Mouse (Mus musculus) thymus, postnatal 4 days (tissue): Measurements from ENCODE around the gene Tada2b.

Experiments
- DNase-seq: peaks from one replicate; pipeline ENCODE4 v3.0.0; 2021

Gene Tada2b

DNA sequence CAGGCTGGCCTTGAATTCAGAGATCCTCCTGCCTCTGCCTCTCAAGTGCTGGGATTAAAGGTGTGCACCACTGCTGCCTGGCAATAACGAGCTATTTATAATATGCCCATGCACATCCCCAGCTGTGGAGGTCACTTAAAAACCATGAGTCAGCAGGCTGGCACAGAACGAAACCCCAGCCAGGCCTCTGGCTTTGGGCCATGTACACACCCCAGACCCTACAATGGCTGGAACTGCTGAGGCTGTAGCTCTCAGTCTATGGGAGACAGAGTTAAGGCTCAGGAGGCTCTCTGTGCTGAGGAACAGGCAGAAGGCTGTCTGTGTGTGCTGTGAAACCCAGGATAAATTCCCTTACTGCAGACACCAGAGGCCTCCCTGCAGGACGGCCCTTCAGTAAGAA is 43.3 kb downstream of the Tada2b start:
- DNase-seq: no peak

DNA sequence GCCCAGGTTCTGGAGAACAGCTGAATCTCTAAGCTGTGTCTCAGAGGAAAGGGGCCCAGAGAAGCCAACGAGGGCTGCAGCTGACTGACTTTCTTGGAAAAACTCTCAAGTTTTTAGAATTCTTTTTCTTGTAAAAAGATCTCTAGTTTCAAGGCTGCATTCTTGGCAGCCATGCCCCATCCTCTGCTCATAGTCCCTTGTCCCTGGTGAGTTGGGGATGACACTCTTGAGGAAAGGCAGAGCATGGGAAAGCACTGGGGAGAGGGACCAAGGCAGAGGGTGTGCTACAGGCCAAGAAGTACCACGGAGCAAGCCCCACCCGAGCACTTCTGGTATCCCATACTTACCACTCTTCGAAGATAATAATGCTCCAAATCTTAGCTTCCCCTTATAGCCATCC is 47.2 kb downstream of the Tada2b start:
- DNase-seq: no peak

DNA sequence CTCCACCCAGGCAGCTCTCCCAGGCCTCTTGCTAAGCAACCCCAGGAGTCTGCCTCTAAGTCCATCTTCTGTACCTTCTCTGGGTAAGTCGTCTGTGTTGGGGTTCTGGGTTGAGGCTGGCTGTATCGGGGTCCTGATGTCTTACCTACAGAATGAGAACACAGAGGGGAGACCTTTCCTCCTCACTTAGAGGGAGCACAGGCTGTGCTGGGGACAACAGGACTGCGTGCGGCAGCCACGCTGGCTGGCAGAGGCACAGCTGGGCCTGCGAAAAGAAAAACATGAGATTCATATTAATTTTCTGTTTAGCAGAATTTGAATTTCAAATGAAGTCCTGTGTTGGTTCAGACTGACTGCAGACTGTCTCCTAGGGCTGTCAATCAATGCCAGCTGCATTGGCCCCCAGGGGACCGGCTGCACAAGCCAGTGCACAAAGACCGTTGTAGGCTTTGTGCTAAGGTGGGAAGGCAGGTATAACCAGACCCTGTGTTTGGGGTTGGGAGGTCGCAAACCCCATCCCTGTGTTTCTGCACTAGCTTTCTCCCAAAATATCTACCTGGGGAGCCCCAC is 49.6 kb downstream of the Tada2b start:
- DNase-seq: no peak

DNA sequence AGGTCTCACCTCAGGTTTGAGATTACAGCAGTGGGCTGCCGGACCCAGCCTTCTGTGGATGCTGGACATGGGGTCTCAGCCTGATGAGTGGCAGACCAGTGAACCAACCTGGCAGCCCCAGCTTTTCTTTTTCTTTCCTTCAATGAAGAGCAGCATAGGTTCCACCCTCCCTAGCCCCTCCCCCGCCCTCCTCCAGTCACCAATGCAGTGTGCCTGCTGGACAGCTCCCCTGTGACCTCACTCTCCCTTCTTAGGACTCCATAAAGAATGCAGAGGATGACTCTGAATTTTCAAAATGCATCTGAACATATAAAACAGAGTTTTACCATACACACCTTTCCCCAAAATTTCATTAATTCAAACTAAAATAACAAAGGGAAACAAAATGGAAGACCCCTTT is 52.4 kb downstream of the Tada2b start:
- no peak for DNase-seq

DNA sequence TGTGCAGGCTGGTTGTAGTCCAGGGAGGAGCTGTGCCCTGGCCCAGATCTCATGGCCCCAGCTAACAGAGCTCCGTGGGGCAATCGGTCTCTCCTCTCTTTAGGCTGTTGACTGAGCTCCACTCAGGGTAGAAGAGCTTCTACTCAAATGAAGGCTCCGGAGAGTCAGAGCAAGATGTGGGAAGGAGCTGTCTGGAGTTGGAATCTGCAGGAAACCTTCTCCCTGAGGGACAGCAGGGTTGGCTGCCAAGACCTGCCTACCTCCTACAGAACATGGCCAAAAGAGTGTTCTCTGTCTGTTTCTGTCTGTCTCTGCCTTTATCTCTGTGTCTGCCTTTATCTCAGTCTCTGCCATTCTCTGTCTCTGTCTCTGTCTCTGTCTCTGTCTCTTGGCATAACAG is 54.5 kb downstream of the Tada2b start:
- DNase-seq: no peak

DNA sequence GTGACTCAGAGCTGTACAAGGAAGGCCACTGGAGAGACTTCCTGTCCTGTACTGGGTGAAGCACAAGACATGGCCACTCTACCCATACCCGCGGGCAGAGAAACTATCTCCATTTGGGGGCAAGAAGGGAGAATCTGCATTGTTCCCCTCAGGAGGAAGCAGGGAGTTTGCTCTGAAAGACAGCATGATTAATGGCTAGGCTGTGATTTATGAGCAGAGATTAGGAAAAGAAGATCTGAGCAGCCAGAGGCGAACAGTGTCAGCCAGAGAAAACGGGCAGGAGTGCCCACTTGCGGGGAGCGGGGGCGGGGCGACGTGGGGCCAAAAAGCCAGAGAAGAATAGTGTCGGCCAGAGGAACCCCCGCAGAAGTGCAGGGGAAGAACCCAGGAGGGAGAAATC is 56.3 kb downstream of the Tada2b start:
- no peak for DNase-seq

DNA sequence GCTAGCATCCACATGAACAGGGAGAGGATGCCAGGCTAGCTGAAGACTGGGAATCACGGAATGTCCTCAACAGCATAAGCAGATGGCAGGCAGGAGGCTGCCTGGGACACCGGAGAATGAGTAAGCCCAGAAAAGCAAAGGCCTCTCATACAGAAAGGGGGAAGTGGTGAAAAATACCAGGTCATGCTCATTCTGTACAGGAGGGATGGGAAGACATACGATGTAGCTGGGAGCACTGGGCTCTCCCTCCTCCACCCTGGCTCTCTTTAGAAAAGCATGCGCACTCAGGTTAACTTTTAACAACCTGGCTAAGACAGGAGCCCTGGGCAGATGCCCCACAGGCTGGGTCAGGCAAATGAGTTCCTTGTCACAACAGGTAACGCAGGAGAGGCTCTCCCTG is 57.7 kb downstream of the Tada2b start:
- no peak for DNase-seq

DNA sequence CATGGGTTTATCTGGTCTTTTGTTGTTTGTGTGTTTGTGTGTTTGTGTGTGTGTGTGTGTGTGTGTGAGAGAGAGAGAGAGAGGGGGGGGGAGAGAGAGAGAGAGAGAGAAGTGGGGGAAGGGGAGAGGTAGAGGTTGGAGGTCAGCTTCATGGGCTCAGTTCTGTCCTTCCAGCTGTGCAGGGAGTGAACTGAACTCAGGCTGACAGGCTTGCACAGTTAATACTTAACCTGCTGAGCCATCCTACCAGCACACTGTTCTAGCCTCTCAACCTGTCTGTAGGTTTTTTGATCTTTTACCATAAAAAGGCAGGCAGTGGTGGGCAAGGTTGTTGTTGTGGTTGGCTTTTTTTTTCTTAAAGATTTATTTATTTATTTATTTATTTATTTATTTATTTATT is 59.4 kb downstream of the Tada2b start:
- no peak for DNase-seq
